Mouse (Mus musculus) limb, embryonic 14.5 days (tissue): Measurements from ENCODE around the gene Cped1. TPM values are rescaled to one million over a fixed set of nuclear protein-coding genes. Genes with fewer than 3 reads are reported as not detected.
A peak's percentile ranks its signal among the peaks of the same experiment; 100 is the strongest.

Experiments used
- ATAC-seq: fragments of 200-750 bp; cut with Nextera tagmentation; 2 replicates; pipeline ENCODE4 v1.8.0; 2017; ENCODE audit warnings: low read depth, moderate number of reproducible peaks, moderate TSS enrichment; ENCODE audit not compliant: low FRiP score
- DNase-seq: peaks from one replicate; pipeline ENCODE4 v3.0.0-alpha.2; 2015; ENCODE audit warnings: low spot score
- H3K27ac ChIP-seq: fragments of 300-500 bp; sonication (generic); replicated peaks from 2 replicates; pipeline ENCODE4 v1.5.1; 2014; ENCODE audit warnings: low read depth, mild to moderate bottlenecking, low read length, moderate library complexity, mixed read lengths
- H3K27me3 ChIP-seq: fragments of 300-500 bp; sonication (generic); 2 replicates; pipeline ENCODE4 v1.6.1; 2014; ENCODE audit warnings: low read length, mixed read lengths; ENCODE audit not compliant: control insufficient read depth, insufficient read depth
- H3K36me3 ChIP-seq: fragments of 300-500 bp; sonication (generic); 2 replicates; pipeline ENCODE4 v1.6.1; 2014; ENCODE audit warnings: mild to moderate bottlenecking, low read length, moderate library complexity, mixed read lengths; ENCODE audit not compliant: control insufficient read depth, insufficient read depth
- H3K4me1 ChIP-seq: fragments of 300-500 bp; sonication (generic); 2 replicates; pipeline ENCODE4 v1.6.1; 2014; ENCODE audit warnings: antibody characterized with exemption, low read length, mixed read lengths; ENCODE audit not compliant: control insufficient read depth, insufficient read depth
- H3K4me2 ChIP-seq: fragments of 300-500 bp; sonication (generic); replicated peaks from 2 replicates; pipeline ENCODE4 v1.6.1; 2014; ENCODE audit warnings: low read depth, mild to moderate bottlenecking, low read length, moderate library complexity; ENCODE audit not compliant: severe bottlenecking
- H3K4me3 ChIP-seq: fragments of 300-500 bp; sonication (generic); replicated peaks from 2 replicates; pipeline ENCODE4 v1.5.1; 2014; ENCODE audit warnings: low read length
- H3K9ac ChIP-seq: fragments of 300-500 bp; sonication (generic); 2 replicates; pipeline ENCODE4 v1.6.1; 2014; ENCODE audit warnings: mild to moderate bottlenecking, low read depth, low read length, moderate library complexity; ENCODE audit not compliant: severe bottlenecking
- H3K9me3 ChIP-seq: fragments of 300-500 bp; sonication (generic); 2 replicates; pipeline ENCODE4 v1.6.1; 2016; ENCODE audit warnings: low read length; ENCODE audit not compliant: control insufficient read depth
- POLR2A ChIP-seq: fragments of 200-500 bp; IDR thresholded peaks from 2 replicates; pipeline ENCODE4 v1.8.0; 2012; ENCODE audit warnings: inconsistent platforms, mild to moderate bottlenecking, moderate library complexity, borderline replicate concordance; ENCODE audit not compliant: insufficient read depth, insufficient read length; ENCODE audit errors: extremely low read depth
- WGBS: fragments of 180-500 bp; shearing (Covaris S2); extraction: QIAGEN DNeasy Blood & Tissue Kit; methylation state at CpG from one replicate; pipeline ENCODE4 v1.1.7; 2014; 5-methylcytosine and 5-hydroxymethylcytosine counted together
- polyA plus RNA-seq, 2 experiments: library from polyadenylated mRNA; depleted of rRNA in 1 of 2; stranded (reverse) in 1 of 2; unstranded in 1 of 2; fragments of >200 nt; fragmentation: Nextera tagmentation in 1 of 2; extraction: Ambion mirVana in 1 of 2; gene quantifications; 2 replicates each; pipeline versions ENCODE4 v1.2.1 to v1.2.3; 2012 to 2014

Cped1 gene
- polyA plus RNA-seq, 2 experiments, result 31.0 to 44.3 TPM

DNA sequence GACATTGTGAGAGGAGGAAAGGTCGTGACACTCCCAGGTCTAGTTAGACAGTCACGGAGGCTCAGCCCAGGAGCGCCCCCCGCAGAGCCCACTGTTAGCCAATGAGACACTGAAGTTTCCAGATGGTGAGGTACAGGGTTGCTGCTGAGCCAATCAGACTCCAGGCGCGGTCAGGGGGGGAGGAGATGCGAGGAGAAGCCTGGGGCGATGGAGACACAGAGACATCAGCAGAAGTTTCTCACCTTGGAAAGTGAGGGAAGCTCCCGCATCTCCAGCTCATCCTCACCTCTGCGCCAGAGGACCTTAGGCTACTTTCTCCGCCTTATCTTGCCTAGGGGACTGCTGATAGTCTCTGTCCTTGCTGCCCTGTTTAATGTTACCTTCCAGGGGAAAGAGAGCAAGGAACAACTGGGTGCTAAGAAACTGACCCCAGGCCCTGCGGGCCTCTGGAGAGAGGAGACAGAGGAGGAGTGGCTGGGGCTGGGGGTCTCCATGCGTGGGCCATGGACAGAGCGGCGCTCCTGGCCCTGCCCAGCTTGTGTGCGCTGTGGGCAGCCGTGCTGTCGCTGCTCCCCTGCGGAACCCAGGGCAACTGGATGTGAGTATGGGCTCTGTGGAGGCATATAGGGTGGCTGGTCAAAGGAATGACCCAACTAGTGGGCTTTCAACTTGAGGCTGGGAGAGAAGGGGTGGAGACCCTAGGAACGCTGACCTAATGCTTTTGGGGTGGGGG is 302.5 kb downstream of the Cped1 start, which contains the start of gene Wnt16:
Gene Wnt16, plus strand, starts transcription at position 224 of the 733 bp plus-strand sequence.
- no peaks in the 10 kb centered on the region for H3K9me3 ChIP-seq
- H3K9ac ChIP-seq, result peak within 1 kb of the TSS; percentile 36
- DNase-seq (no peak), ATAC-seq (peak; percentile 60; the same call in 1 of the 2 replicates)
- TF ChIP-seq POLR2A, result no peak
- H3K27me3 ChIP-seq, result peaks cover 28% of the 10 kb centered on the region
- H3K4me1 ChIP-seq, result peaks cover 15% of the 10 kb centered on the region
- no peak within 1 kb of the TSS for H3K27ac ChIP-seq
- WGBS, result 1% methylated on average over 20 of the region's 20 CpGs
- peak within 1 kb of the TSS; percentile 45 for H3K4me3 ChIP-seq
- H3K36me3 ChIP-seq, result no peaks in the 10 kb centered on the region
- peak within 1 kb of the TSS; percentile 88 for H3K4me2 ChIP-seq

DNA sequence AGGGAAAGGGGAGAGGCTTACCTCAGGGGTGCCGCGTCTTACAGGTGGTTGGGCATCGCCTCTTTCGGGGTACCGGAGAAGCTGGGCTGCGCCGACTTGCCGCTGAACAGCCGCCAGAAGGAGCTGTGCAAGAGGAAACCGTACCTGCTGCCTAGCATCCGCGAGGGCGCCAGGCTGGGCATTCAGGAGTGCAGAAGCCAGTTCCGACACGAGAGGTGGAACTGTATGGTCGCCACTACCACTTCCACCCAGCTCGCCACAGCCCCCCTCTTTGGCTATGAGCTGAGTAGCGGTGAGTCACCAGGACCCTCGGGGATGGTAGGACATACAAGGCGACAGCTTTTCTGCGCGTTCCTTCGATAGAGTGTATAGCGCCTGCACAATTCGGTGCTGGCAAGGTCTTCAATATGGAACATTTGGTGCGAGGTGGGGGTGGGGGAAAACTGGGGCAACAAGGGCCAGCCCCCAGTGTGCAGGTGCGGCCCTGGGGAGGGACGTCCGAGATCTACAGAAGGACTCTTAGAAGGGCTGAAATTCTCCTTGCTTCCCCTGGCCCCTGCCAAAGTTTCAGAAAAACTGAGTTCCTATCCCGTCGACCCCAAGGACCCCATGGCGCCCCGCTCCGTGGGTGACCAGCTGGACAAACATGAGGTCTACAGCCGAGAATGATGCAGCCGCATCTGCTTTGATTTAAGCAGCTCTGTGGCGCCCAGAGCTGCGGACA is 303.2 kb downstream of the Cped1 start:
- Histone ChIP-seq H3K9ac (peak overlapping the region; percentile 36), H3K9me3 (no peaks in the 10 kb centered on the region), H3K4me3 (peak overlapping the region; percentile 45), H3K4me1 (peaks cover 15% of the 10 kb centered on the region), H3K27me3 (peaks cover 28% of the 10 kb centered on the region), H3K4me2 (peak overlapping the region; percentile 88), H3K36me3 (no peaks in the 10 kb centered on the region), H3K27ac (no peak overlapping the region)
- ATAC-seq, result peak; percentile 52
- WGBS, result under 1% methylated on average over 34 of the region's 38 CpGs
- no peak for TF ChIP-seq POLR2A
- peak; percentile 36 for DNase-seq

DNA sequence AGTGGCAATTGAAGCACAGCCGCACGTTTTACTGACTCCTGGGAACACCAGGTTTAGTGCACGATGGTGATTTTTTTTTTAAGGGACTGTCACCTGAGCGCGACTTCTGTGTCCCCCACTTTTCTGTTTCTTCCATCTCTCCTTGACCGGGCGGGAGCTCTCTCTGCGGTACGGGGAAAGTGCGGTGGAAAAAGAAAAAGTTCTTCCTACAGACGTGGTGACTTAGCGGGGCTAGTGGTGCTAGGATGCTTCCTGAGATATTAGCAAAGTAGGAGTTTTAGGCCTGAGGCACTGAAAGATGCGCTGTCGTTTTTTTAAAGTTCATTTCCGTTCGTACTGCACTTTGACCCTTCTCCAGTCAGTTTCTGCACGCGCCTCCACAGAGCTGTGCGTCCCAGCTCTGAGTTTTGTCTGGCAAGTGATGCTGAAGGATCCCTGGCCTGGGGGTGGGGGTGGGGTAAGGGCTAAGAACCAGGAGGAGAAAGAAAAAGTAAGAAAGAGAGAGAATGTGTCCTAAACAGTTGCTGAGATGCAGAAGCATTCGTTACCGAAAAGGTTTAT is 303.8 kb downstream of the Cped1 start:
- ATAC-seq, result no peak
- DNase-seq, result no peak
- no peak for TF ChIP-seq POLR2A
- H3K4me2 ChIP-seq, result peak overlapping the region; percentile 88
- H3K4me1 ChIP-seq, result peaks cover 15% of the 10 kb centered on the region
- WGBS, result under 1% methylated on average over 21 of the region's 21 CpGs
- no peak overlapping the region for H3K27ac ChIP-seq
- no peaks in the 10 kb centered on the region for H3K9me3 ChIP-seq
- peak overlapping the region; percentile 45 for H3K4me3 ChIP-seq
- H3K9ac ChIP-seq, result peak overlapping the region; percentile 36
- H3K27me3 ChIP-seq, result peaks cover 28% of the 10 kb centered on the region
- no peaks in the 10 kb centered on the region for H3K36me3 ChIP-seq

DNA sequence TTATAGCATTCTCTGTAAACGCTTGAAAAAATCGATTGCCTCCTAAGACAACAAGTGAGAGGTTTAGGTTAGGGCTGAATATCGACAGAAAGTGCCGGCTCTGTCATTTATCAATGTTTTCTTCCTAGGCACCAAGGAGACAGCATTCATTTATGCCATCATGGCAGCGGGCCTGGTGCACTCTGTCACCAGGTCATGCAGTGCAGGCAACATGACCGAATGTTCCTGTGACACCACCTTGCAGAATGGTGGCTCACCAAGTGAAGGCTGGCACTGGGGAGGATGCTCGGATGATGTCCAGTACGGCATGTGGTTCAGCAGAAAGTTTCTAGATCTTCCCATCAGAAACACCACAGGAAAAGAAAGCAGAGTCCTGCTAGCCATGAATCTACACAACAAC is 305.1 kb downstream of the Cped1 start:
- H3K27me3 ChIP-seq, result peaks cover 28% of the 10 kb centered on the region
- no peak for TF ChIP-seq POLR2A
- H3K9ac ChIP-seq, result no peak overlapping the region
- H3K36me3 ChIP-seq, result no peaks in the 10 kb centered on the region
- H3K4me2 ChIP-seq, result no peak overlapping the region
- no peak for DNase-seq
- no peak for ATAC-seq
- H3K4me1 ChIP-seq, result peaks cover 15% of the 10 kb centered on the region
- no peaks in the 10 kb centered on the region for H3K9me3 ChIP-seq
- no peak overlapping the region for H3K27ac ChIP-seq
- no peak overlapping the region for H3K4me3 ChIP-seq
- WGBS, result 77% methylated on average over 8 of the region's 8 CpGs

DNA sequence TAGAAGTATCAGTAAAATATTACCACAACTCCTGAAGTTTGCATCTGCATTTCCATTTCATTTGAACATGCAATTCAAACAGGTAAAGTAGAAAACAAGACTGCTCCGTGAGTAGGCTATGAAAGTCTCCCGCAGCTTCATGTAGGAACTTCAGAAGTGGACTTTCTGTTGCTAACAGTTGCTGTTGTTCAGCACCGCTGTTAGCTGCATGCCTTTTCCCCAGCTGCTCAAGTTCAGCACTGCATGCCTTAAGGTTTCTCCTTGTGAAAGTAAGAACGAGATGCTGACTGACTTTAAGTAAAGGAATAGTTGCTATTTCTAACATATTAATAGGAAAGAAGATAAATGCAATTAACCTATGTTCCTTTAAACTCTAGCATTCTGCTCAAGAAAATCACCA is 306.3 kb downstream of the Cped1 start:
- peaks cover 15% of the 10 kb centered on the region for H3K4me1 ChIP-seq
- ATAC-seq (no peak), DNase-seq (peak; percentile 54)
- H3K4me3 ChIP-seq, result no peak overlapping the region
- no peak overlapping the region for H3K27ac ChIP-seq
- H3K4me2 ChIP-seq, result no peak overlapping the region
- no peaks in the 10 kb centered on the region for H3K36me3 ChIP-seq
- H3K27me3 ChIP-seq, result peaks cover 27% of the 10 kb centered on the region
- no peaks in the 10 kb centered on the region for H3K9me3 ChIP-seq
- no peak overlapping the region for H3K9ac ChIP-seq
- no peak for TF ChIP-seq POLR2A
- WGBS, result 20% methylated on average over 4 of the region's 4 CpGs
